Mouse (Mus musculus) liver, embryonic 14.5 days (tissue): ENCODE results near the gene Keap1. TPM values are rescaled to one million over a fixed set of nuclear protein-coding genes. Genes with fewer than 3 reads are reported as not detected.

ENCODE experiments used
- ATAC-seq: fragments of 200-750 bp; cut with Nextera tagmentation; 2 replicates; pipeline ENCODE4 v1.8.0; 2017; ENCODE audit warnings: moderate number of reproducible peaks, mild to moderate bottlenecking, moderate library complexity; ENCODE audit not compliant: insufficient read depth
- DNase-seq, 3 experiments: peaks; one replicate each; pipeline ENCODE4 v3.0.0-alpha.2; 2012 to 2013; ENCODE audit warnings: low read depth in 3 of 3, low spot score in 3 of 3
- H3K27ac ChIP-seq: fragments of 300-500 bp; sonication (generic); 2 replicates; pipeline ENCODE4 v1.5.1; 2014; ENCODE audit warnings: moderate library complexity, mild to moderate bottlenecking, control low read depth, inconsistent platforms
- H3K27me3 ChIP-seq: fragments of 300-500 bp; sonication (generic); 2 replicates; pipeline ENCODE4 v1.6.1; 2014; ENCODE audit warnings: mild to moderate bottlenecking, low read length, moderate library complexity; ENCODE audit not compliant: control insufficient read depth, insufficient read depth
- H3K36me3 ChIP-seq: fragments of 300-500 bp; sonication (generic); replicated peaks from 2 replicates; pipeline ENCODE4 v1.6.1; 2014; ENCODE audit warnings: low read depth; ENCODE audit not compliant: control insufficient read depth, insufficient read depth
- H3K4me1 ChIP-seq, 2 experiments: fragments of 200-500 bp in 1 of 2; fragments of 300-500 bp in 1 of 2; sonication (generic) in 1 of 2; replicated peaks; 2 replicates each; pipeline ENCODE4 v1.6.1; 2012 to 2014; ENCODE audit warnings: antibody characterized with exemption in 1 of 2, inconsistent platforms in 1 of 2, low read length in 1 of 2; ENCODE audit not compliant: control insufficient read depth in 2 of 2, insufficient read depth in 2 of 2
- H3K4me2 ChIP-seq: fragments of 300-500 bp; sonication (generic); 2 replicates; pipeline ENCODE4 v1.6.1; 2014; ENCODE audit warnings: low read depth, mild to moderate bottlenecking, control low read depth, moderate library complexity
- H3K4me3 ChIP-seq, 2 experiments: fragments of 200-500 bp in 1 of 2; fragments of 300-500 bp in 1 of 2; sonication (generic) in 1 of 2; 2 replicates each; pipeline ENCODE4 v1.5.1; 2012 to 2014; ENCODE audit warnings: low read depth in 2 of 2, low read length in 2 of 2, mild to moderate bottlenecking in 2 of 2, control low read depth in 1 of 2, inconsistent platforms in 1 of 2, moderate library complexity in 1 of 2; ENCODE audit not compliant: insufficient read depth in 1 of 2
- H3K9ac ChIP-seq: fragments of 300-500 bp; sonication (generic); replicated peaks from 2 replicates; pipeline ENCODE4 v1.6.1; 2014; ENCODE audit warnings: mild to moderate bottlenecking, control low read depth, moderate library complexity
- H3K9me3 ChIP-seq: fragments of 300-500 bp; sonication (generic); 2 replicates; pipeline ENCODE4 v1.6.1; 2016; ENCODE audit warnings: low read length, mixed read lengths; ENCODE audit not compliant: control insufficient read depth
- CTCF ChIP-seq: IDR thresholded peaks from 2 replicates; pipeline ENCODE4 v1.5.1; 2016; ENCODE audit warnings: antibody characterized with exemption, low read depth, control low read depth
- EP300 ChIP-seq: IDR thresholded peaks from 2 replicates; pipeline ENCODE4 v1.6.1; 2016; ENCODE audit warnings: antibody characterized with exemption, low read depth
- WGBS: fragments of 180-500 bp; shearing (Covaris S2); extraction: QIAGEN DNeasy Blood & Tissue Kit; methylation state at CpG from one replicate; pipeline ENCODE4 v1.1.7; 2014; ENCODE audit not compliant: insufficient replicate concordance; 5-methylcytosine and 5-hydroxymethylcytosine counted together
- polyA plus RNA-seq, 2 experiments: library from polyadenylated mRNA; depleted of rRNA in 1 of 2; stranded (reverse) in 1 of 2; unstranded in 1 of 2; fragments of >200 nt; fragmentation: Nextera tagmentation in 1 of 2; extraction: Ambion mirVana in 1 of 2; gene quantifications; 2 replicates each; pipeline versions ENCODE4 v1.2.1 to v1.2.3; 2012 to 2014

The Keap1 gene
- polyA plus RNA-seq, 2 experiments: 15.1 to 15.6 TPM

GRCm38 (mm10) chr9:21216050-21216841, 22.9 kb downstream of the Keap1 start:
- 70% methylated on average over 25 of the region's 25 CpGs for WGBS
- H3K4me1 ChIP-seq: peaks cover 4 to 6% of the 10 kb centered on the region in 2 experiments
- H3K27me3 ChIP-seq: no peaks in the 10 kb centered on the region
- H3K36me3 ChIP-seq: no peaks in the 10 kb centered on the region
- H3K9me3 ChIP-seq: no peaks in the 10 kb centered on the region
- H3K4me3 ChIP-seq: no peak overlapping the region
- no peak for ATAC-seq
- no peak overlapping the region for H3K9ac ChIP-seq
- TF ChIP-seq CTCF (no peak), EP300 (no peak)
- no peak overlapping the region for H3K4me2 ChIP-seq
- no peak for DNase-seq
- no peak overlapping the region for H3K27ac ChIP-seq

- Histone ChIP-seq H3K36me3 (no peaks in the 10 kb centered on the region), H3K9me3 (no peaks in the 10 kb centered on the region), H3K4me1 (no peaks in the 10 kb centered on the region; a peak in 1 of 4 replicates), H3K27me3 (no peaks in the 10 kb centered on the region), H3K9ac (no peak overlapping the region), H3K4me3 (no peak overlapping the region), H3K27ac (no peak overlapping the region), H3K4me2 (no peak overlapping the region)
- TF ChIP-seq CTCF: peak; percentile 80
- no peak for TF ChIP-seq EP300
- DNase-seq: no peak
- 50% methylated on average over 7 of the region's 7 CpGs for WGBS
- no peak for ATAC-seq
Measured at GRCm38 (mm10) chr9:21213617-21214190, 25.5 kb downstream of the Keap1 start.

GRCm38 (mm10) chr9:21211624-21212023, 27.5 kb downstream of the Keap1 start:
- Histone ChIP-seq H3K9me3 (no peaks in the 10 kb centered on the region), H3K27me3 (no peaks in the 10 kb centered on the region), H3K4me1 (no peaks in the 10 kb centered on the region; a peak in 1 of 4 replicates), H3K4me3 (no peak overlapping the region), H3K27ac (no peak overlapping the region), H3K36me3 (no peaks in the 10 kb centered on the region), H3K9ac (no peak overlapping the region), H3K4me2 (no peak overlapping the region)
- 72% methylated on average over 7 of the region's 7 CpGs for WGBS
- TF ChIP-seq CTCF (no peak), EP300 (no peak)
- ATAC-seq (no peak), DNase-seq (no peak)

- no peak for DNase-seq
- Histone ChIP-seq H3K4me1 (no peaks in the 10 kb centered on the region; a peak in 1 of 4 replicates), H3K27ac (no peak overlapping the region), H3K9me3 (no peaks in the 10 kb centered on the region), H3K27me3 (no peaks in the 10 kb centered on the region), H3K36me3 (no peaks in the 10 kb centered on the region), H3K4me3 (no peak overlapping the region), H3K4me2 (no peak overlapping the region), H3K9ac (no peak overlapping the region)
- whole genome bisulfite sequencing: 74% methylated on average over 6 of the region's 6 CpGs
- TF ChIP-seq EP300 (no peak), CTCF (no peak)
- ATAC-seq: no peak
Measured at GRCm38 (mm10) chr9:21210821-21211220, 28.3 kb downstream of the Keap1 start.

- DNase-seq (no peak), ATAC-seq (no peak)
- WGBS: 58% methylated on average over 2 of the region's 2 CpGs
- Histone ChIP-seq H3K27ac (no peak overlapping the region), H3K4me1 (peaks cover 5 to 8% of the 10 kb centered on the region in 2 experiments), H3K9ac (no peak overlapping the region), H3K4me2 (no peak overlapping the region), H3K27me3 (no peaks in the 10 kb centered on the region), H3K9me3 (no peaks in the 10 kb centered on the region), H3K4me3 (no peak overlapping the region), H3K36me3 (no peaks in the 10 kb centered on the region)
- TF ChIP-seq EP300 (no peak), CTCF (no peak)
Measured at GRCm38 (mm10) chr9:21208626-21209025, 30.5 kb downstream of the Keap1 start.
